Mouse (Mus musculus): ENCODE measurements at regions not wholly inside any gene's neighbourhood (a gene's known extent, or its start where the extent isn't known, plus 50 kb on each side); places are given as distances from the start of the nearest gene placed in this dataset.
A peak's percentile ranks its signal among the peaks of the same experiment; 100 is the strongest.

DNA sequence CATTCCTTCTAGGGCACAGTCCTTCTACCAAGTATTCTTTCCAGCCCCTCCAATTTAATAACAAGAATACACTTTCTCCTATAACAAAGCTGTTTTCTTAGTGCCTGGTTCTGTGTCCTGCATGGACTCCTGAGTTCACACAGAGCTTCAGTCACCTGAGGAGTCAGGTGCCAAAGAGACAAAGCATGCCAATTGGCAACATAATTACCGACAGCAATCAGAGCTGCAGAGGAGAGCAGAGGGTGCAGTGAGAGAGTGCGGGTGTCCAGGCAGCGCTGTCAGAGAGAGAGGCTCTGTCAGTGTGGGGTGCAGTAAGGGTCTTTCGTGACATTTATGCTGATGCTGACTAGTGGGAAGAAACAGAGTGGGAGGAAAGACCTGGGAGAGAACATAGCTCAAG is 807.2 kb upstream of the Car8 start:
- no peaks in the 10 kb centered on the region for H3K27me3 ChIP-seq (ENCODE audit: control insufficient read depth, insufficient read depth, low read length)
- H3K4me1 ChIP-seq (ENCODE audit: control insufficient read depth, insufficient read depth, low read length): no peaks in the 10 kb centered on the region
- WGBS: 78% methylated on average over 4 of the region's 4 CpGs
- H3K27ac ChIP-seq (ENCODE audit: low read depth, low read length): no peak overlapping the region
- H3K4me3 ChIP-seq (ENCODE audit: low read depth, low read length): no peak overlapping the region
- DNase-seq (ENCODE audit: low spot score): no peak
- H3K9me3 ChIP-seq (ENCODE audit: control insufficient read depth, low read length): no peaks in the 10 kb centered on the region
- ATAC-seq (ENCODE audit: insufficient read depth, low FRiP score, low TSS enrichment): no peak
- no peaks in the 10 kb centered on the region for H3K36me3 ChIP-seq (ENCODE audit: control insufficient read depth, insufficient read depth, low read length)
- no peak overlapping the region for H3K9ac ChIP-seq (ENCODE audit: low read length)
- H3K4me2 ChIP-seq (ENCODE audit: low read depth): no peak overlapping the region

DNA sequence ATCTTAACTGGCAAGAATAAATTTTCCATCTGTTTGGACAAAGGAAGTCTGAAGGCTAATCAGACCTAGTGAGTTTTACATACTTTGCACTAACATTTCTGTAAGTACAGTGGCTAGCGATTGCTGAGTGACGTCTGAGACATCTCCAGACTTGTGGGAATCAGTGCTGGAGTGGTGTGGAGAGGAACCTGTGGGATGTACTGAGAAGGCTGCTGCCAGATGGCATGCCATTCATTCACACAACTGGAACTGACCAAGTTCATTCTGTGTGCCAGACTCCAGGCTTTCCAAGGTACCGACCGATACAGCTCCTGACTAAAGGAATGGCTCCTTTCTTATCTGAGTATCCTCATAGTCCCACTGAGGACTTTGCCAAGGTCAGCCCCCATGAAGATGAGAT is 797.2 kb upstream of the Car8 start:
- Histone ChIP-seq H3K4me3 (ENCODE audit: low read depth, low read length) (no peak overlapping the region), H3K9me3 (ENCODE audit: control insufficient read depth, low read length) (no peaks in the 10 kb centered on the region), H3K4me1 (ENCODE audit: control insufficient read depth, insufficient read depth, low read length) (no peaks in the 10 kb centered on the region), H3K4me2 (ENCODE audit: low read depth) (no peak overlapping the region), H3K27me3 (ENCODE audit: control insufficient read depth, insufficient read depth, low read length) (no peaks in the 10 kb centered on the region), H3K9ac (ENCODE audit: low read length) (no peak overlapping the region), H3K27ac (ENCODE audit: low read depth, low read length) (no peak overlapping the region), H3K36me3 (ENCODE audit: control insufficient read depth, insufficient read depth, low read length) (no peaks in the 10 kb centered on the region)
- no peak for DNase-seq (ENCODE audit: low spot score)
- ATAC-seq (ENCODE audit: insufficient read depth, low FRiP score, low TSS enrichment): no peak
- WGBS: 87% methylated on average over 4 of the region's 4 CpGs

DNA sequence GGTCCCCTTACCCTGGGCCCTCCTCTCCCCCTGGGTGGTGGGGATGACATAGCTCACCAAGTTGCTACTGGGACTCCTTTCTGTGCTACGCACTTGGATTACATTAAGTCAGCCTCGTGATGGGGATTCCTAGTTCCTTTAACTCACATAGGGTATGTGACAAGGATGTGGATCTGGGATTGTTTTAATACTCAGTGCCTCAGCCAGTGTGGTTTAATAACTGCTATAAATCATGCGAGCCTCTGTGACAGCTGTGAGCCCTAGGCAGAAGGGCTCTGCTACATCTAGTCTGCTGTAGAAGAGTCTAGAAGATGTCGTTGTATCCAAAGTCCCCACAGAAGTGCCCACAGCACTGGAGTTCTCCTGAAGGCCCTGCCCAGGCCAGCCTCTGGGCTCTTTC is 796.5 kb upstream of the Car8 start:
- DNase-seq (ENCODE audit: low spot score) (no peak), ATAC-seq (ENCODE audit: insufficient read depth, low FRiP score, low TSS enrichment) (no peak)
- Histone ChIP-seq H3K36me3 (ENCODE audit: control insufficient read depth, insufficient read depth, low read length) (no peaks in the 10 kb centered on the region), H3K27ac (ENCODE audit: low read depth, low read length) (no peak overlapping the region), H3K4me1 (ENCODE audit: control insufficient read depth, insufficient read depth, low read length) (no peaks in the 10 kb centered on the region), H3K4me3 (ENCODE audit: low read depth, low read length) (no peak overlapping the region), H3K4me2 (ENCODE audit: low read depth) (no peak overlapping the region), H3K9me3 (ENCODE audit: control insufficient read depth, low read length) (no peaks in the 10 kb centered on the region), H3K27me3 (ENCODE audit: control insufficient read depth, insufficient read depth, low read length) (no peaks in the 10 kb centered on the region), H3K9ac (ENCODE audit: low read length) (no peak overlapping the region)
- WGBS: 72% methylated on average over 4 of the region's 4 CpGs

DNA sequence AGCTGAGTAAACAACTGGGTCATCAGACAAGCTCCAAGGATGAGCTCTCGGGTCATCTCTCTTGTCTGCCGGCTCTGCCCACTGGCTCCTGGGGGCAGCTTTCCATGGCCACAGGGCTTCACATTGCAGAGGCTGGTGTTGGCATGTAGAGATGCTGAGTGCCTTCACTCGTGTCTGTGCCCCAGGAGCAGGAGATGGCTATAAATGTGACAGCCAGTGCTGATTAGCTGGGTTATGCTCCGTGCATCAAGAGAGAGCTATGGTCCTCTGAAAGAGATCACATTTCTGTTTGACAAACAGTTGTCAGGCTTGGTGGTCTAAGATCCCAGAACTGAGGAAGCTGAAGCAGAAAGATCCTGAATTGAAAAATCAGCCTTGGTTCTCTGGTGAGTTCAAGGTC is 795.4 kb upstream of the Car8 start:
- no peak overlapping the region for H3K27ac ChIP-seq (ENCODE audit: low read depth, low read length)
- H3K9me3 ChIP-seq (ENCODE audit: control insufficient read depth, low read length): no peaks in the 10 kb centered on the region
- H3K4me1 ChIP-seq (ENCODE audit: control insufficient read depth, insufficient read depth, low read length): no peaks in the 10 kb centered on the region
- no peaks in the 10 kb centered on the region for H3K27me3 ChIP-seq (ENCODE audit: control insufficient read depth, insufficient read depth, low read length)
- H3K4me2 ChIP-seq (ENCODE audit: low read depth): no peak overlapping the region
- ATAC-seq (ENCODE audit: insufficient read depth, low FRiP score, low TSS enrichment) (no peak), DNase-seq (ENCODE audit: low spot score) (no peak)
- H3K9ac ChIP-seq (ENCODE audit: low read length): no peak overlapping the region
- 37% methylated on average over 4 of the region's 4 CpGs for WGBS
- H3K36me3 ChIP-seq (ENCODE audit: control insufficient read depth, insufficient read depth, low read length): no peaks in the 10 kb centered on the region
- no peak overlapping the region for H3K4me3 ChIP-seq (ENCODE audit: low read depth, low read length)

DNA sequence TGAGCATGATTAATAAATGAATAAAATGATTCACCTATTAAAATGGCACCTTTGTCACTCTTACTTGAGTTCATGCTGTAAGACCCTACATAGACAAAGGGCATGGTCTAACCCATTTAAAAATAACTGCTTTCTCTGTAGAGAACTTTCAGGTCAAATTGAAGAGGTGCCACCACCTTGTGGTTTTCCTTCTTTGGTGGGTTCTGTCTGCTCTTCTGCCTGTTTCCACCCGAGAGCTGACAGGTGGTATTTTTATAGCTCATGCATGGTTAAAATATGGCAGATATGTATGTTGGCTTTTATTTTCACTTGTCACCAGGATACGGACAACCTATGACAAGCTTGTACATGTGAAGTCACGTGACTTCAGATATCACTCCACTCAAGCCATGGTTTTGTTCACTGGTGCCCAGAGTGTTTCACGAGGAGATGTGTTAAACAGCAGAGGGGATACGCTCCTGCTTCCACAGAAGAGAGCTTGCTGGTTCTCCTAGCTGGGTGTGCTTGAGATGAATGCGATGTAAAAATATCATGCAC is 794.3 kb upstream of the Car8 start:
- DNase-seq (ENCODE audit: low spot score) (no peak), ATAC-seq (ENCODE audit: insufficient read depth, low FRiP score, low TSS enrichment) (no peak)
- Histone ChIP-seq H3K27ac (ENCODE audit: low read depth, low read length) (no peak overlapping the region), H3K9ac (ENCODE audit: low read length) (no peak overlapping the region), H3K27me3 (ENCODE audit: control insufficient read depth, insufficient read depth, low read length) (no peaks in the 10 kb centered on the region), H3K9me3 (ENCODE audit: control insufficient read depth, low read length) (no peaks in the 10 kb centered on the region), H3K4me2 (ENCODE audit: low read depth) (no peak overlapping the region), H3K4me1 (ENCODE audit: control insufficient read depth, insufficient read depth, low read length) (peaks cover 4% of the 10 kb centered on the region; the same call in 1 of the 2 replicates), H3K36me3 (ENCODE audit: control insufficient read depth, insufficient read depth, low read length) (no peaks in the 10 kb centered on the region), H3K4me3 (ENCODE audit: low read depth, low read length) (no peak overlapping the region)
- 91% methylated on average over 6 of the region's 6 CpGs for WGBS

DNA sequence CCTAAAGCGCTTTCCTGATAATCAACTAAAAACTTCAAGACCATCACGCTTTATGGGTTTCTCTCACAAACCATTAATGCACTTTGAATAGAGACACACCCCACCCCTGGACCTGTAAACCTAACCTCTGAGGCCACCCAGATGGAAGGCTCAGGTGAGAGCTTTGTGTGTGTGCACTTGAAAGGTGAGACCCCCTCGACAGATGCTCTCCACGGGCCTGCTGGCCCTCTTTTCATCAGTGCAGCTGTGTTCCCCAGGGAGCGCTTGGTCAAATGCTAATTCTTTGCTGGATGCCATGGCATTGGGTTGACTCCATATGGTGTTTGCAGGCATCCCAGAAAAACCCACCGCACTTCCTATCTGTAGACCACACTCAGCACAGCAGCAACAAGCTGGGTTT is 792.8 kb upstream of the Car8 start:
- no peak for DNase-seq (ENCODE audit: low spot score)
- H3K27ac ChIP-seq (ENCODE audit: low read depth, low read length): no peak overlapping the region
- H3K36me3 ChIP-seq (ENCODE audit: control insufficient read depth, insufficient read depth, low read length): no peaks in the 10 kb centered on the region
- no peak overlapping the region for H3K9ac ChIP-seq (ENCODE audit: low read length)
- no peak overlapping the region for H3K4me3 ChIP-seq (ENCODE audit: low read depth, low read length)
- H3K9me3 ChIP-seq (ENCODE audit: control insufficient read depth, low read length): no peaks in the 10 kb centered on the region
- H3K4me1 ChIP-seq (ENCODE audit: control insufficient read depth, insufficient read depth, low read length): peaks cover 4% of the 10 kb centered on the region; the same call in 1 of the 2 replicates
- no peak overlapping the region for H3K4me2 ChIP-seq (ENCODE audit: low read depth)
- WGBS: 44% methylated on average over 6 of the region's 6 CpGs
- ATAC-seq (ENCODE audit: insufficient read depth, low FRiP score, low TSS enrichment): no peak
- no peaks in the 10 kb centered on the region for H3K27me3 ChIP-seq (ENCODE audit: control insufficient read depth, insufficient read depth, low read length)

DNA sequence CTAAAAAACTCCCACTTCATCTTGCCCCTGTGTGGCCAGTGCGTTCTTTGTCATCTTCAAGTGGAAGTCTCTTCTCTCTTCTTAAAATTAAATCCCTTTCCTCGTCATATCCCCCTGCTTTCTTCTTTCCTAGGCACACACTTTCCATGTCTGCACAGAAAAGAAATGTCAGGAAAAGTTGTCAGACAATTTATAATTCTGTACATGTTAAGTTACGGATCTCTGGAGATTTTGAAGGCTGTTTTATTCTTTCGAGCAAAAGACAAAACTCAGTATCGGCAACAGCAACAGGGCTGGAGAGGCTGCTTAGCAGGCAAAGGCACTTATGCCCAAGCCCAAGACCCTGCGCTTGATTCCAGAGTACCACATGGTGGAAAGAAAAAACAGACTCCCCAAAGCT is 790.1 kb upstream of the Car8 start:
- no peak overlapping the region for H3K27ac ChIP-seq (ENCODE audit: low read depth, low read length)
- no peaks in the 10 kb centered on the region for H3K9me3 ChIP-seq (ENCODE audit: control insufficient read depth, low read length)
- peak overlapping the region; percentile 49 for H3K4me2 ChIP-seq (ENCODE audit: low read depth)
- H3K36me3 ChIP-seq (ENCODE audit: control insufficient read depth, insufficient read depth, low read length): no peaks in the 10 kb centered on the region
- WGBS: 21% methylated on average over 6 of the region's 6 CpGs
- no peaks in the 10 kb centered on the region for H3K27me3 ChIP-seq (ENCODE audit: control insufficient read depth, insufficient read depth, low read length)
- H3K4me3 ChIP-seq (ENCODE audit: low read depth, low read length): no peak overlapping the region
- H3K9ac ChIP-seq (ENCODE audit: low read length): peak overlapping the region; percentile 54; the same call in 1 of the 2 replicates
- no peak for ATAC-seq (ENCODE audit: insufficient read depth, low FRiP score, low TSS enrichment)
- H3K4me1 ChIP-seq (ENCODE audit: control insufficient read depth, insufficient read depth, low read length): peaks cover 4% of the 10 kb centered on the region; the same call in 1 of the 2 replicates
- no peak for DNase-seq (ENCODE audit: low spot score)

DNA sequence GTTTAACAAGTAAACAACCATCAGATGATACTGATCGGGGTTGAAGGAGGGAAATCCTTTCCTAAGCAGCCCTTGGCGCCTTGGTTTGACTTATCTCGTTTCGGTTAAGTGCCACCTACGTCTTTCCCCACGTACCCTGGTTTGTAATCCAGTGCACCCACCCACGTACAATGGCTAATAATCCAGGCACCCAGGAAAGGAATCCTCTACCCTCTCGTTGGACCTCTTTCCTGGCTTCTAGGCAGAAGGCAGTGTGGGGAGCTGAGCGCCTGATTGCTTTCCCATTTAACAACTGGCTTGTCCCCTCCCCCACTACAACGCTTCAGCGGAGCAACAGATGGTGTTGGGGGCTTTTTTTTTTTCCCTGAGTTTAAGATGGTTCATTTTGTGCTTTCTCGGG is 789.6 kb upstream of the Car8 start:
- Histone ChIP-seq H3K4me3 (ENCODE audit: low read depth, low read length) (peak overlapping the region; percentile 28), H3K4me1 (ENCODE audit: control insufficient read depth, insufficient read depth, low read length) (peaks cover 4% of the 10 kb centered on the region; the same call in 1 of the 2 replicates), H3K36me3 (ENCODE audit: control insufficient read depth, insufficient read depth, low read length) (no peaks in the 10 kb centered on the region), H3K9ac (ENCODE audit: low read length) (peak overlapping the region; percentile 54), H3K4me2 (ENCODE audit: low read depth) (peak overlapping the region; percentile 49), H3K27me3 (ENCODE audit: control insufficient read depth, insufficient read depth, low read length) (no peaks in the 10 kb centered on the region), H3K9me3 (ENCODE audit: control insufficient read depth, low read length) (no peaks in the 10 kb centered on the region), H3K27ac (ENCODE audit: low read depth, low read length) (peak overlapping the region; percentile 36; the same call in 1 of the 2 replicates)
- no peak; the same call in 1 of the 2 replicates for ATAC-seq (ENCODE audit: insufficient read depth, low FRiP score, low TSS enrichment)
- 2% methylated on average over 12 of the region's 12 CpGs for WGBS
- peak; percentile 74 for DNase-seq (ENCODE audit: low spot score)

DNA sequence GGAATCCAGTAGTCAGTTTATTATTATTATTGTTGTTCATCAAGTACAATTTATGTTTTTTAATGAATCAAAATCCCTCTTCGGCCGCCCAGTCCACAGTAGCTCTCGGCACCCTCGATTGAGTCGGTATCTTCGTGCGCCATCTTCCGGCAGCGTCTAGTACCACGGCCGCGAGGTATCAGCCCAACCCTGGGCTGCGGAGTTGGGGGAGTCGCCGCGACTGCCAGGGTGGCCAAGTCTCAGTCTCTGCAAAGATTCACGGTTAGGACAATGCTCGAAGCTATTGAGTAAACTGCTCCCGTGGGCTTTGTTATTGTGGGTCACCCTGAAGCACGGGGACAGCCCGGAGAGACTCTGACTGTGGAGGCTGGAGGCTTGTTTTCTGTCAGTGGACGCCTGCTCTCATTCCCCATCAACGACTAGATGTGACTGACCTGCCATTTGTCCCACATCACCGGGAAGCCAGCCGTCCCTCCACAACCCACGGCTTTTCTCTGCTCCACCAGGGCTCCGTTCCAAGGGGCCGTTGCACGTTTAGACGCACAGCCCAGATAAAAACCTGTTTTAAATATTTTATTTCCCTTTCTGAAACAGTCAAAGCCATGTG is 789.1 kb upstream of the Car8 start:
- Histone ChIP-seq H3K27ac (ENCODE audit: low read depth, low read length) (no peak overlapping the region; the same call in 1 of the 2 replicates), H3K9ac (ENCODE audit: low read length) (peak overlapping the region; percentile 54), H3K27me3 (ENCODE audit: control insufficient read depth, insufficient read depth, low read length) (no peaks in the 10 kb centered on the region), H3K4me3 (ENCODE audit: low read depth, low read length) (peak overlapping the region; percentile 28), H3K36me3 (ENCODE audit: control insufficient read depth, insufficient read depth, low read length) (no peaks in the 10 kb centered on the region), H3K4me1 (ENCODE audit: control insufficient read depth, insufficient read depth, low read length) (peaks cover 4% of the 10 kb centered on the region; the same call in 1 of the 2 replicates), H3K9me3 (ENCODE audit: control insufficient read depth, low read length) (no peaks in the 10 kb centered on the region), H3K4me2 (ENCODE audit: low read depth) (peak overlapping the region; percentile 49)
- ATAC-seq (ENCODE audit: insufficient read depth, low FRiP score, low TSS enrichment): peak; percentile 91
- WGBS: under 1% methylated on average over 30 of the region's 30 CpGs
- peak; percentile 92 for DNase-seq (ENCODE audit: low spot score)

Data from neural tube, embryonic 11.5 days (tissue).